Mouse (Mus musculus) heart, postnatal 25 days (tissue): ENCODE results near the gene Kcnk3. TPM values are rescaled to one million over a fixed set of nuclear protein-coding genes. Genes with fewer than 3 reads are reported as not detected.

Source experiments
- DNase-seq: peaks from one replicate; pipeline ENCODE4 v3.0.0; 2022; ENCODE audit warnings: low spot score
- intact Hi-C: fragments of 180-260 bp; cut with DNase I; formaldehyde crosslinking; loops from one replicate; pipeline ENCODE4 v1.15.1; 2025
- total RNA-seq, 2 experiments: library from RNA; stranded (reverse); gene quantifications; 2 replicates each; pipeline ENCODE4 v1.2.3; 2021

Kcnk3 gene
- total RNA-seq, 2 experiments from 2014 or later, result 250 to 251 TPM

DNA sequence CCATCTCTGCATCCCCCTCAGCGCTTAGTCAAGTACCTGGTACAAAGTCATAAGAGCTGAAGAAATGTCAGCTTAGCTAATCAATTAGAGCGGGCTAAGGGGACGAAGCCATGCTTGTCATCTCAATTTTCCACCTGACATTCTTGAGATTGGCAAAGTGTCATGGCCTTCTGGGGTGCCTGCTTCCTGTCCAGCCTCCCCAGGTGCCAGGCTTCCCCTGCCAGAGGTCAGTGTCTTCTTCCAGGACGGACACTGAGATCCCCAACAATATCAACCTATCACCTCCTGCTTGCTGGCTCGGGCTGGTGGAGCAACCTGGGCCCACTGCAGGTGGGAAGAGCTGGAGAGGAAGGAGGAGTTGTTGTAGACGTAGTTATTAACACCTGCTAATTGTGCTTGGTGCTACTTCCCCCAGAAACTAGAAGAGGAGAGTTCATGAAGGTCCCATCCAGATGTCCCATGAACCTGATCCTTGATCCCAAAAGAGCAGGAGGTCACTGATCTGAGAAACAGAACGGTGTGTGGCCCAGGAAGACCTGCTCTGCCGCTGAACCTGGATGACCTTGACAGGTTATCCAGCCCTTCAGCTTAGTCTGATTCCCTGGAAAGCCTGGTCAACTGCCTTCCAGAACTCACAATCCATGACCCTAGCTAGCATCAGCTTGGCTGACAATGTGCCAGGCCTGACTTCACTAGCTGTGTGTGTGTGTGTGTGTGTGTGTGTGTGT, 22.1 kb downstream of the Kcnk3 start:
- intact Hi-C loops, result loop anchor here (5.0 kb wide), 1 partner anchor 33 kb away; no protein-coding TSS in a partner anchor
- no peak for DNase-seq

DNA sequence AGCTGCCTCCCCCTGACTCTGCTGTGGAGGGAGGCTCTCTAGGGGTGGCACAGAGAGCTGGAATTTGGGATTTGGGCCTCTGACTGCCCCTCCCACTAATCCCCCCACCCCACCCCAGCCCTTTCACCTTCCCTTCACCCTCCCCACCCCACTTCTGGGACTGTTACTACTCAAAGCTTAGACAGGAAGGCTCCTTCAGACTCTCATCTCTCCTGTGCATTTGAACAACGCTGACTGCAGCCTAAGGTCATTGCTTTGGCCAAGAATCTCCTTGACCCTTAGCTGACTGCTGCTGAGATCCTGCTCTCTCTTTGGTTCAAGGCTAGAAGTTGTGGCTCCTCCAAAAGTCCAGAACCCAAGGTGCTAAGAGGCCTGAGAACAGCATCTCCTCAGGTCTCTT, 23.1 kb downstream of the Kcnk3 start:
- DNase-seq, result no peak

DNA sequence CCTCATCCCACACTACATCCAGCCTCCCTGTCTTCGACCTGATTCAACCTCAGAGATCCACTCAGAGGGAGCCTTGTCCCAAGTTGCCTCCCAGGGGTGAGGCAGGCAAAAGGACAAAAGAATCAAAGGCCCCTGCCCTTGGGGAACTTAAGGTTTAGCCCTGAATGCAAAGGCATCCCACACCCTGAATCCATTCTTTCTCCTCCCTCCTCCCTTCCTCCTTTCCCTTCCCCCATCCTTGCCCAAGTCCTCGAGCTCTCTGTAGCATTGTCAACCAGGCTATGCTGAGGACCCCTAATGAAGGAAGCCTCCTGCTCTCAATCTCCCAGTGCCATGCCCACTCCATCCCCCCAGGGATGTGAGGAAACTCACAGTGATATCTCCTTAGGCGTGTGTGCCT, 23.7 kb downstream of the Kcnk3 start:
- intact Hi-C loops, result loop anchor here (5.0 kb wide), 1 partner anchor 34 kb away; no protein-coding TSS in a partner anchor
- no peak for DNase-seq

More for the DNA sequence above, 23.1 kb downstream of the Kcnk3 start:
- intact Hi-C loops, result loop anchor here (5.0 kb wide), 1 partner anchor 34 kb away; no protein-coding TSS in a partner anchor

DNA sequence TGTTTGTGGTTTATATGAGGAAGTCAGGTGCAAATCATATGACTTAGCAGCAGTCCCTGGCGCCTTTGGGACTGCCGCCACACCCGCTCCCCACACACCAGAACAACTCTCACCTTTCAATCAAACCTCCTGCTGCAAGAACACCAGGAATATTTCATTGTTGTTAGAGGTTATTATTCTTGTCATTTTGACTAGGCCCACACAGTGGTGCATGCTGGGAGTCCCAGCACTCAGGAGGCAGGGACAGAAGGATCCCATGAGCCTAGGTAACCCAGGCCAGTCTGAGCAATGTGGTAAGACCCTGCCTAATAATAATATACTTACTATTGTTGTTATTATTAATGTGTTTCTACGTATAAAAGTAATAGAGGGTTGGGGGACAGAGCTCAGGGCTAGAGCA, 24.6 kb downstream of the Kcnk3 start:
- DNase-seq, result no peak

DNA sequence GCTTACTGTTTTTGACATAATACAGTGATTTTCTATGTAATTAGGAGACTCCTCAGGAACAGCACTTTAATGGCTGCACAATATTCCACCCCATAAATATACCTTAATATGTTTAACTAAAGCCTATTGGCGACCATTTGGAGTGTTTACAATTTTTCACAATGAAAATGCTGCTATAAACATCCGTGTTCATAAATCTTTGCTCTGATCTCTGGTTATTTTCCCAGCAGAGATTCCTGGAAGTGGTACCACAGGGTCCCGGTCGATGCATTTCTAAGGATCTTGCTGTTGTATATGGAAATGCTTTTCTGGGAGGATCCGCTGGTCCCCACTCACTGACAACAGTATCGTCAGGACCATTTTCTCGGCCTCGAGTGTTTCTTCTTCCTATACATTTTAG, 25.3 kb downstream of the Kcnk3 start:
- DNase-seq, result no peak
- intact Hi-C loops, result loop anchor here (5.0 kb wide), 1 partner anchor 36 kb away; no protein-coding TSS in a partner anchor

More for the DNA sequence above, 24.6 kb downstream of the Kcnk3 start:
- intact Hi-C loops, result loop anchor here (5.0 kb wide), 1 partner anchor 35 kb away; no protein-coding TSS in a partner anchor

DNA sequence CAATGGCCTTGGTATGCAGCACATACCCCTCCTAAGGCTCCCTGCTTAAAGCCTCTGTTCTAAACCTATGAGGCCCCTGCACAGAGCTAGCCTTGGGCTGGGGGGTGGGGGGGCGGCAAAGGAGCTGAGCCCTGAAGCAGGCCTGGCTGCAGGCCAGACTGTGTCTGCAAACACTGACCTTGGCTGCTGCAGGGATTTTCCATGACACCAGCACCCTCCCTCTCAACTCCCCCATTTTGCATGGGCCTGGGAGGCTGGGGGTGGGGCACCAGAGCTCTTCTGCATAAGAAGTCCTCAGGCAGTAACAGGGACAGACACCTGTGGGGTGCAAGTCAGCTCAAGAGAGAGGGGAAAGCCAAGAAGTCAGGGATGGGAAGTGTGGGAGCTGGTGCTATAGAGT, 26.3 kb downstream of the Kcnk3 start:
- intact Hi-C loops, result loop anchor here (5.0 kb wide), 1 partner anchor 37 kb away; no protein-coding TSS in a partner anchor
- peak; percentile 51 for DNase-seq

DNA sequence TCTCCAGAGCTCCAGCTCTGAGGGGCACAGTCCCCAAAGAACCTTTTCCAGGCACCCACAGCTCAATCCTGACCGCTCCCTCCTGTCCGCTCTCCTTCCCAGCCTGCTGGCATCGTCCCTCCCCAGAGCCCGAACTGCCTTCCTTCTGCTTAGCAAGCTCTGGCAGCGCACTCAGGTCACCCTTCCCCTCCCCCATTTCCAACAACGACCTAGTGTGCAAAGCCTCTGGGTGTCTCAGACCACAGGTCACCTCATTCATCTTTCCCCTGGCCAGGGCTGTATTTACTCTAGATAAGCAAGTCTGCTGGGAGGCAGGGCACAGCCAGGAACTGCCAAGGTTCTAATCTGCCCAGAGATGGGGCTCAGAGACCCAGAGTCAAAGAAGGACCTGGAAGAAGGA, 27.4 kb downstream of the Kcnk3 start:
- no peak for DNase-seq
- intact Hi-C loops, result no loop called here

DNA sequence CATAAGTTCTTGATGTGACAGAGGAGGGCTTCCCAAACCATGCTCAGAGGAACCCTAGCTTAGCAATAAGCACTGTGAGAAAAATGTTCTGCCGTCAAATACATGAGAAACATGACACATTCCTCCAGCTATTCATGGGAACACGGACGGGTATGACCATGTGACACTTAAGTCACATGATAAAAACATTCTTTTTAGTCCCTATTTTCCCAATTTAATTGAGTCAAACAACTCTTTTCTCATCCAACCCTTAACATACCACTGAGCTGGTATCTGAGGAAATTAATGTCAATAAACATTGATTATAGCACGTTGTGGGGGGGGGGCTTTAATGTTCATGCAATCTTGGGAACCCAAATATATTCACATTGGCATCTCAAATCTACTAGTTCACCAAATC, 27.8 kb downstream of the Kcnk3 start:
- no peak for DNase-seq
- intact Hi-C loops, result no loop called here

DNA sequence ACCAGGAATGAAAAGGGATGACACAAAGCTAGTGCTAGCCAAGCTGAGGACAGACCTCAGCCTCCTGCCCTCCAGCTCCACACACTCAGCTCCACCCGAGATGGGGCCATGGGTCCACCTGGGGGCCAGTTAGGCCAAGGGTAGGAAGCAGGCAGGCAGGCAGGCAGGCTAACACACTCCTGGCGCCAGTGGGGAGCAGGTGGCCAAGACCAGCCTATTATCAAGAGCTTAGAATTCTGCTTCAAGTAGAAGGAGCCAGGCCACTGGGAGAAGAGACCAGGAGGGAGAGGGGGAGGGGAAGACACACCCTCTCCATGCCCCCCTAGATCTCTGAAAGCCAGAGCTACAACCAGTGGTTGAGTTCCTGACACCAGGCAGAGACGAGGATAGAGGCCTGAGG, 28.7 kb downstream of the Kcnk3 start:
- intact Hi-C loops, result no loop called here
- DNase-seq, result no peak

DNA sequence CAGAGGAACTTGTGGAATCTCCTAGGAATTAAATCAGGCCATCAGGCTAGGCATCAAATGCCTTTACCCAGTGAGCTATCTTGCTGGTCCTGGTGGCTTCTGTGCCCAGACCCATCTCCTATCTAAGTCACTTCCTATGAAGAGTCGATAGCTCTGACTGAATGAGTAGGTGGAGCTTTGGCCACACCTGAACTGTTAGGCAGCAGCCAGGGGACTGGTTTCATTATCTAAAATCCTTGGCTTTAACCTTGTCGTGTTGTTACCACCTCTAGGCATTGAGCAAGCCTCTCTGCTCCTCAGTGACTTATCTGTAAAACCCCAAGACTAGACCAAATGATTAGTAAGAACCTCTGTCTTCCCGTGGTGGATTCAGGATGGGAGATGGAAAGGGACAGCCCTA, 29.4 kb downstream of the Kcnk3 start:
- intact Hi-C loops, result no loop called here
- DNase-seq, result no peak

DNA sequence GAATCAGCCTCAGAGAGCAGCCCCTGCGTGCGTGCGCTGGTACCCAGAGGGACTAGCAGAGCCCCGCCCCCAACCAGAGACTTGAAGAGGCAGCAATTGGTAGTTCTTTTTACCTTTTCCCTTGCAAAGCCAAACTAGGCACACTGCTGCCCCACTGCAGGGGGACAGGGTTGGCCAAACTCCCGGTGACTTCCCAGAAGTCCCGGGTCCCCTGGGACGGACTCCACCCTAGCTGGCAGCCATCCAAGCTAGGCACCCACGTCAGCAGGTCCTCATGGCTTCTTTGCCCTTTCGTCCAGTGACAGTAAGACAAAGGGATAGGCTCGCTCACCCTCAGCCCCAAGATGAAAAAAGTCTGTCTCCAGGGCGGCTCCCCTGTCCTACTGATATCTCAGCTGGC, 29.9 kb downstream of the Kcnk3 start:
- DNase-seq, result peak; percentile 51
- intact Hi-C loops, result loop anchor here (2.0 kb wide), 1 partner anchor 27 kb away; no protein-coding TSS in a partner anchor

DNA sequence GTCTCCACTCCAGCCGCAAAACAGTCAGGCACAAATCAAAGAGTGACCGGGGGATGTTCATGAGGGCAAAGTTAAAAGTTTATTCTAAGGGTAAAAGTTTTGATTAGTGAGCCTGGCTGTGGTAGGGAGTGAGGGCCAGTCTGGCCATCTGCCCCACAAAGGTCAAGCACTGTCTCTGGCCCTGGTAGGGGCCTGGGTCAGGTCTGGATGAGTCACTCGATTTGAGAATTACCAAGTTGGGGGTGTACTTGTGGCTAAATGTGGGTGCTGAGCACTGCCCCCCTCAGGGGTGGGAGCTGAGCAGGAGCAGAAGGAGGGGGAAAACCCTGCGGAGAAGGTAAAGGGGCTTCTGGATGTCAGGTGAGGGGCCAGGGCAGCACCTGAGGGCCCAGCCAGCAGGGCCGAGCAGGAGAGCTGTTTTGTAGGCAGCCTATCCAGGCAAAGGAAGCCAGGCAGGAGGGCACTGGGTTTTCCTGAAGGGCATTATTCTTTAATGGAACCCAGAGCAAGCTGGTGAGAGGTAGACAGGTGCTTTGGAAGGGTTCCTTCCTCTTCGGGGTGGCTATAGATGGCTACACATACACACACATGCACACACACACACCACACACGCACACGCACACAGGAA, 30.5 kb downstream of the Kcnk3 start:
- DNase-seq, result no peak
- intact Hi-C loops, result loop anchor here (2.0 kb wide), 1 partner anchor 28 kb away; no protein-coding TSS in a partner anchor

DNA sequence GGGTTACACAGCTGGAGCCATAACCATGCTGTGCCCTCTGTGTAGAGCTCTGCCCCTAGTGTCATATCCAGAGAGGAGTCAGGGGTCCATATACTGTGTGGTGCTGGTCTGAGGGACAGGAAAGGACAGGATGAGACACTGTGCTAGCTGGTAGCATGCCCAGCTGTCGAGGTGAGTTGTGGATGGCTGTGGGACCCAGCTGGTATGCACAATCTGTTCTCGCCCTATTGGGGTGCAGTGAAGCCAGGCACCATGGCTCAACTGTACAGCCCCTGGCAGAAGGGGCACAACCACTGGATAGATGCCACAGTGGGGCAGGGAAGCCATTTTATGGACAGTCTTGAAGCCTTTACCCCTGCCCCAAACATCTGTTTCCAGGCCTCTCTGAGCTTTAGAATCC, 31.2 kb downstream of the Kcnk3 start:
- no peak for DNase-seq
- intact Hi-C loops, result loop anchor here (2.0 kb wide), 1 partner anchor 28 kb away; no protein-coding TSS in a partner anchor

DNA sequence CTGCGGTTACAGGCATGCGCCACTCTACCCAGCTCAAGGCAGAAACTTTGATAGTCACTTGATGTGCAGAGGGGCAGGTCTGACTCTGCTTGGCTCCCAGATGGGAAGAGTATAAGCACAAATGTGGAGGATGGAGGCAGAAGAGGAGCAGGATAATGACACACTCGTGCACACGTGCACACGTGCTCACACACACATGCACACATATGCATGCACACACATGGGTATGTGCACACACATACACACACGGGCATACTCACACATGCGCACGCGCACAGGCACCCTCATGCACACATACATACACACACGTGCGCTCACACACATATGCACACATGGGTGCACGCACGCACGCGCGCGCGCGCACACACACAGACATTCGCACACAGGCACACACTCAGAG, 32.6 kb downstream of the Kcnk3 start:
- intact Hi-C loops, result no loop called here
- no peak for DNase-seq

DNA sequence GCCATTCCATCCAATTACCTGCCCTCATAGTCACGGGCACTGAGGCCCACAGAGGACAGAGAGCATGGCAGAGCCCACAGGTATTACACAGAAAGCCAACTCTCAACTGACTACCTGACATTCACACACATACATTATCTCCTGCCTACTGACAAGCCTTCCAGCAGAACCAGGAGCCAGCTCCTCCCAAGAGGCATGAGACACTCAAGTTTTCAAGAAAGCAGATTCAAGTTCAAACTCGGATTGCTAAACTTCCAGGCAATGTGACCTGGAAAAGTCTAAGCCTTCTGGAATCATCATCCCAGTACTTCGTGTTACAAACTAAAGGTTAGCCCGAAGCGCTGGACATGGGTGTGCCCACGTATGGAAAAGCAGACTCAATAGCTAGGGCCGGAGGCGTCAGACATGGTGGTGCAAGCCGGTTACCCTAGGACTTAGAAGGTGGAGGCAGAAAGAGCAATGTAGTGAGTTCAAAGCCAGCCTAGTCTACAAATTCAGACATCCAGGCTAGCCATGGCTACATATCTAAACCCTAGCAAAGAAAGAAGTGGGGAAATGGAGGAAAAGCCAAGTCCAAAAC, 33.3 kb downstream of the Kcnk3 start:
- intact Hi-C loops, result no loop called here
- DNase-seq, result no peak

DNA sequence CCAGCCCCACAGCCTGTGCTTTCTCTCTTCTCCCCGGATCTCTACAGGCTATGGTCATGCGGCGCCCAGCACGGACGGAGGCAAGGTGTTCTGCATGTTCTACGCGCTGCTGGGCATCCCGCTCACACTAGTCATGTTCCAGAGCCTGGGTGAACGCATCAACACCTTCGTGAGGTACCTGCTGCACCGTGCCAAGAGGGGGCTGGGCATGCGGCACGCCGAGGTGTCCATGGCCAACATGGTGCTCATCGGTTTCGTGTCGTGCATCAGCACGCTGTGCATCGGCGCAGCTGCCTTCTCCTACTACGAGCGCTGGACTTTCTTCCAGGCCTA, 33.8 kb downstream of the Kcnk3 start:
- intact Hi-C loops, result no loop called here
- DNase-seq, result no peak

DNA sequence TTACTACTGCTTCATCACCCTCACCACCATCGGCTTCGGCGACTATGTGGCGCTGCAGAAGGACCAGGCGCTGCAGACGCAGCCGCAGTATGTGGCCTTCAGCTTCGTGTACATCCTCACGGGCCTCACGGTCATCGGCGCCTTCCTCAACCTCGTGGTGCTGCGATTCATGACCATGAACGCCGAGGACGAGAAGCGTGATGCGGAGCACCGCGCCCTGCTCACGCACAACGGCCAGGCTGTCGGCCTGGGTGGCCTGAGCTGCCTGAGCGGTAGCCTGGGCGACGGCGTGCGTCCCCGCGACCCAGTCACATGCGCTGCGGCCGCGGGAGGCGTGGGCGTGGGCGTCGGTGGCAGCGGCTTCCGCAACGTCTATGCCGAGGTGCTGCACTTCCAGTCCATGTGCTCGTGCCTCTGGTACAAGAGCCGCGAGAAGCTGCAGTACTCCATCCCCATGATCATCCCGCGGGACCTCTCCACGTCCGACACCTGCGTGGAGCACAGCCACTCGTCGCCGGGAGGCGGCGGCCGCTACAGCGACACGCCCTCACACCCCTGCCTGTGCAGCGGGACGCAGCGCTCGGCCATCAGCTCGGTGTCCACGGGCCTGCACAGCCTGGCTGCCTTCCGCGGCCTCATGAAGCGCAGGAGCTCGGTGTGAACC, 34.3 kb downstream of the Kcnk3 start:
- DNase-seq, result no peak
- intact Hi-C loops, result no loop called here

DNA sequence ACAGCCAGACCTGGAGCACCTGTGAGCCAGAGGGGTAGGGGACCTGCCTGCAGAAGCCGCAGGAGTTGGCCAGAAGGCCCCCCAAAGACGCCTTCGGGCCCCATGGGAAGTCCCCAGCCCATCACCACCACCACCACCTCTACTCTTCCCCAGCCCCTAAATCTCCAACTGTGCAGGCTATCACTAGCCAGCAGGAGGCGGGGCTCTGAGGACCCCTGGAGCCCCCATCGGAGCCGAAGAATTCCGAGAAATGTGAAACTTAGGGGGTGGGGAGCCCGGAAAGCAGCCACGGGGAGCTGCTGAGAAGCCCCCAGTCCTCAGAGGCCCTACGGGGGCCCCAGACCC, 34.8 kb downstream of the Kcnk3 start:
- no peak for DNase-seq
- intact Hi-C loops, result no loop called here

DNA sequence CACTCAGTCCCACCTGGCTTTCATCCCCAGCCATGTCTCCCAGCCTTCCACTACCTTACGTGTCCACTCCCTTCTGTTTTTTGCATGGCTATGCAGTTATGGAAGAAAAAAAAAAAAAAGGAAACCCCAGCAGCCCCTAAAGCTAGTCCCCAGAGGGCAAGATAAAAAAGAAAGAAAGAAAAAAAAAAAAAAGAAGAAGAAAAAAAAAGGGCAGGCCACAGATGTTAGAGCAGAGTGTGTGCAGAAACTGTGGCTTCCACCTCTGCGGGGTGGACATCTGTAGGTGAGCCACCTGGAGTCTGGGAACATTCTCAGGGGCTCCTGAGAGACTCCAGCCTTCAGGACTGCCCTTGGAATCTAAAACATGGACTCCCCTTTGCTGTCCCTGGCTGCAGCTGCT, 35.4 kb downstream of the Kcnk3 start:
- DNase-seq, result no peak
- intact Hi-C loops, result no loop called here

DNA sequence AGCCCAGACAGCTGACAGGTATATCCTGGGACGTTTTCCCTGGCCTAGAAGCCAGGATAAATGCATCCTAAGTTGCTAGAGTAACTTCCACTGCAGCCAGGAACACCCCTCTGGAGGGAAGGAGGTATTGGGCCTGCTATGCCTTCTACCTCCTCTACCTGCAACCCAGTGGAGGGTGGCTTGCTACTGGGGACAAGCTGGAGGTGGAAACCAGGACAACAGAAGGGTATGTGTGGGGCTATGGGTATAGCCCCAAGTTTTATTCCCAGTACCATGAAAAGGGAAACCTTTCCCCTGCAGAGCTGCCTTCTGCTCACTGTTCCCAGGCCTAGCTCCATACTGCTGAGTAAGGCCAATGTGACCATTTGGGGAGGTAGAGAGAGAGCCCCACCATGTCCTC, 36.3 kb downstream of the Kcnk3 start:
- no peak for DNase-seq
- intact Hi-C loops, result no loop called here

DNA sequence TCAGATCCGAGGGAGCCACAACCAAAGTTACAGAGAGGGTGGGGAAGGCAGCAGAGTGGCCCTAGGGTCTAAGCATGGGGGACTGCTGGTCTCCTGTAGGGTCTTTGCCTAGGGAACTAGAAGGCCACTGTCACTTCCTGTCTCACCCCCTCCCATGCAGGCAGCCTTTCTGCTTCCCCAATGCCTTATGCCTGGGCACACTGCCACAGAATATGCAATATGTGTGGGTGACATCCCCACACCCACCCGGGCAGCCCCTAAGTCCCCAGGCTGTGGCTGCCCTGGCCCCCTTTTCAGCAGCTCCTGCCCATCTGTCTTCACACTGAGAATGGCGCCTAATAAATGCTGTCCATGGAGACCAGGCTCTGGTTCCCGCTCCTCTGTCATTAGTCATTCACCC, 36.9 kb downstream of the Kcnk3 start:
- DNase-seq, result no peak
- intact Hi-C loops, result no loop called here
